Mouse (Mus musculus): ENCODE results near the gene Ephx1. TPM values are rescaled to one million over a fixed set of nuclear protein-coding genes. Genes with fewer than 3 reads are reported as not detected.

Gene Ephx1
- polyA plus RNA-seq, 1 experiment, result 16.9 TPM

DNA sequence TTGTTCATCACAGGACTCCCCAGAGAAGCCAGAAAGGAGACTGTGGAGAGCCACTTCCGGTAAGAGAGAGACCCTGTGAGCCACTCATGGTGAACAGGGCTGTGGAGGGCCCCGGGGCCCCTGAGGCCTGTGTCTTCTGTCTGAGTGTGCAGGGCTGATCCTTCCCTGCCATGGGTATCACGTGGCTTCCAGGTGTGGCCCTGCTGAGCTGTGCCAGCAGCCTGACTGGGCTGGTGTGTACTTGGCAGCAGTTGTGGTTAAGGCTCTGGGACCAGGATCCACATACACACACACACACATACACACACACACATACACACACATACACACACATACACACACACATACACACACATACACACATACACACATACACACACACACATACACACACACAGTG is 62.7 kb downstream of the Ephx1 start:
- TF ChIP-seq POLR2A (IDR thresholded peaks at IDR 0.05; ENCODE audit: insufficient read depth, low read length) (no peak), CTCF (IDR thresholded peaks at IDR 0.05; ENCODE audit: low read depth, low read length) (no peak), EP300 (IDR thresholded peaks at IDR 0.05; ENCODE audit: insufficient read depth, low read depth, low read length) (no peak)
- Histone ChIP-seq H3K4me1 (ENCODE audit: control insufficient read depth, insufficient read depth, low read length) (no peaks in the 10 kb centered on the region), H3K4me3 (ENCODE audit: low read depth, low read length) (no peak overlapping the region), H3K27me3 (ENCODE audit: control insufficient read depth, insufficient read depth, low read length, poor library complexity, severe bottlenecking) (no peaks in the 10 kb centered on the region), H3K9me3 (replicated peaks; ENCODE audit: control insufficient read depth, insufficient read depth, low read length, poor library complexity, severe bottlenecking) (no peaks in the 10 kb centered on the region), H3K27ac (ENCODE audit: insufficient read depth, low read length) (no peak overlapping the region), H3K36me3 (ENCODE audit: control insufficient read depth, insufficient read depth, low read length, poor library complexity, severe bottlenecking) (no peaks in the 10 kb centered on the region), H3K9ac (ENCODE audit: low read depth, poor library complexity, severe bottlenecking) (no peak overlapping the region)

DNA sequence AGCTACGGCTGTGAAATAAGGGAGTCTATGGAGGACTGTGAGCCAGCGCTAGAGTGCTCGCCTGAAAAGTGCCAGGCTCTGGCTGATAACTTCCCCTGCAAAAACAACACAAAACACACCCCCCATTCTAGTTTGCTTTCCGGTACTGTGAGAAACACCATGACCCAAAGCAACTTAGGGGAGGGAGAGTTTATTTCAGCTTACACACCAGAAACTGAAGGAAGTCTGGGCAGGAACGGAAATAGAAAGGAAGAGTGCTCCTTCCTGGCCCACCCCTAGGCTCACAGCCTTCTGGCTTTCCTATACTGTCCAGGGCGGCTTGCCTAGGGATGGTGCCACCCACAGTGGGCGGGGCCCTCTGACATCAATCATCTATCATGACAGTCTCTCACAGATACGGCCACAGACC is 63.7 kb downstream of the Ephx1 start:
- Histone ChIP-seq H3K4me1 (ENCODE audit: control insufficient read depth, insufficient read depth, low read length) (no peaks in the 10 kb centered on the region), H3K27me3 (ENCODE audit: control insufficient read depth, insufficient read depth, low read length, poor library complexity, severe bottlenecking) (no peaks in the 10 kb centered on the region), H3K4me3 (ENCODE audit: low read depth, low read length) (no peak overlapping the region), H3K27ac (ENCODE audit: insufficient read depth, low read length) (no peak overlapping the region), H3K9me3 (replicated peaks; ENCODE audit: control insufficient read depth, insufficient read depth, low read length, poor library complexity, severe bottlenecking) (no peaks in the 10 kb centered on the region), H3K36me3 (ENCODE audit: control insufficient read depth, insufficient read depth, low read length, poor library complexity, severe bottlenecking) (no peaks in the 10 kb centered on the region), H3K9ac (ENCODE audit: low read depth, poor library complexity, severe bottlenecking) (no peak overlapping the region)
- TF ChIP-seq CTCF (IDR thresholded peaks at IDR 0.05; ENCODE audit: low read depth, low read length), result no peak
- TF ChIP-seq POLR2A (IDR thresholded peaks at IDR 0.05; ENCODE audit: insufficient read depth, low read length), result no peak
- no peak for TF ChIP-seq EP300 (IDR thresholded peaks at IDR 0.05; ENCODE audit: insufficient read depth, low read depth, low read length)

DNA sequence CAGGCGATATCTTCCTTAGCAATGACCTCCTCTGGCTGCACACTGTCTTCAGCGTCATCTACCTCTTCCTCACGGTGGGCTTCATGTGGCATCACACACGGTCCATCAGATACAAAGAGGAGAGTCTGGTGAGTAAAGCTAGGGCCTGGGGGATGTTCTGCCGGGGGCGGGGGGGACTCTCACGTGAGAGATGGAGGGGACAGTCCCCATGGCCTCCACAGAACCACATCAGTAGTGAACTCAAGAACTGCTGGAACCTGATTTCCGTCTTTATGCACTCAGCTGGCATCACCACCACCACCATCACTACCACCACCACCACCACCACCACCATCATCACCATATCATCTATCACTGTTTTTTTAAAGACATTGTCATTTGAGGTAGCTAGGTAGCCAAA is 64.3 kb downstream of the Ephx1 start:
- Histone ChIP-seq H3K9me3 (replicated peaks; ENCODE audit: control insufficient read depth, insufficient read depth, low read length, poor library complexity, severe bottlenecking) (no peaks in the 10 kb centered on the region), H3K36me3 (ENCODE audit: control insufficient read depth, insufficient read depth, low read length, poor library complexity, severe bottlenecking) (no peaks in the 10 kb centered on the region), H3K27ac (ENCODE audit: insufficient read depth, low read length) (no peak overlapping the region), H3K27me3 (ENCODE audit: control insufficient read depth, insufficient read depth, low read length, poor library complexity, severe bottlenecking) (no peaks in the 10 kb centered on the region), H3K4me1 (ENCODE audit: control insufficient read depth, insufficient read depth, low read length) (no peaks in the 10 kb centered on the region), H3K4me3 (ENCODE audit: low read depth, low read length) (no peak overlapping the region), H3K9ac (ENCODE audit: low read depth, poor library complexity, severe bottlenecking) (no peak overlapping the region)
- TF ChIP-seq CTCF (IDR thresholded peaks at IDR 0.05; ENCODE audit: low read depth, low read length), result no peak
- TF ChIP-seq EP300 (IDR thresholded peaks at IDR 0.05; ENCODE audit: insufficient read depth, low read depth, low read length), result no peak
- no peak for TF ChIP-seq POLR2A (IDR thresholded peaks at IDR 0.05; ENCODE audit: insufficient read depth, low read length)

DNA sequence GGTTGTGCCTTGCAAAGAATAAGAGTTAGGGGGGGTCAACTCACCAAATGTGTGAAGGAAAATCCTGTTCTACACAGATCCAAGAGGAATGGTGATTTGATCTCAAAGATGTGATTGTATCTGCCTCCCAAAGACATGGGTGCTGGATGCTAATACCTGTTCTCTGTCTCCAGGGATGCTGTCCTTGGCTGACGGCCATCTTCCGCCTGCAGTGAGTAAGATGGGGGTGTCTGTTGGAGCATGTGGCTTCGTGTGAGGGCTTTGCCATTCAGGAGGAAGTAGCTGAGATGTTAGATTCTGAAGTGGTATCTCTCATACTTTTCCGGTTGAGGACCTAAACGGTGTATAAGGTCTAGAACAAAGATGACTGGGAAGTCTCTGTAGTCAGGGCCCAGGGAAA is 67.9 kb downstream of the Ephx1 start:
- TF ChIP-seq CTCF (IDR thresholded peaks at IDR 0.05; ENCODE audit: low read depth, low read length) (no peak), POLR2A (IDR thresholded peaks at IDR 0.05; ENCODE audit: insufficient read depth, low read length) (no peak), EP300 (IDR thresholded peaks at IDR 0.05; ENCODE audit: insufficient read depth, low read depth, low read length) (no peak)
- Histone ChIP-seq H3K36me3 (ENCODE audit: control insufficient read depth, insufficient read depth, low read length, poor library complexity, severe bottlenecking) (no peaks in the 10 kb centered on the region), H3K4me3 (ENCODE audit: low read depth, low read length) (no peak overlapping the region), H3K9ac (ENCODE audit: low read depth, poor library complexity, severe bottlenecking) (no peak overlapping the region), H3K9me3 (replicated peaks; ENCODE audit: control insufficient read depth, insufficient read depth, low read length, poor library complexity, severe bottlenecking) (no peaks in the 10 kb centered on the region), H3K27me3 (ENCODE audit: control insufficient read depth, insufficient read depth, low read length, poor library complexity, severe bottlenecking) (no peaks in the 10 kb centered on the region), H3K4me1 (ENCODE audit: control insufficient read depth, insufficient read depth, low read length) (no peaks in the 10 kb centered on the region), H3K27ac (ENCODE audit: insufficient read depth, low read length) (no peak overlapping the region)

DNA sequence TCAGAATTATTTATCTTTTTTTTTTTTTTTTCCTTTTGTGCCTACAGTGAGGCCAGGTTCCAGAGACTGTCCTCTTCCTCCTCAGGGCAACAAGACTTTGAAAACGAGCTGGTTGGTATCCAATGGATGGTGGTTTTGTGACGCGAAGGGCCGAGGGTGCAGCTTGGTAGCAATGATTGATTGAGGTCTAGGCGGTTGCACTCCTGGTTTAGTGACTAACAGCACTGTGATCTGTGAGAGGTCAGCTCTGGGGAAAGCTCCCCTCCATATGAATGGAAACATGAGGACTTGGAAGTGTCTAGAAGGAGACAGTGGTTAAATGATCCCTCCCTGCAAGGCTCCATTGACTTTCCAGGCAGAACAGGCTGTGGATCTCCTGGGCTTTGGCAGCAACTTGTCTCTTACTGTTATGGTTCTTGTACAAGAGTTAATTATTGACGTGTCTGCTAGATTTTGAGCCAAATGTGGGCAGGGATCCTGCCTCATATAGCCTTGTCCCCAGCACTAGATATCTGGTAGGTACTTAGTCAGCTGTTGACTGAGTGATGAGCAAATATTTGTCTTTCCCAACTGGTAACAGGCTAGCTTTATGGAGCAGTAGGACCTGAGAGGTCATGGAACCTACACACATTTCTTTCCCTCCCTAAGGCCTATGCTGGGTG is 68.5 kb downstream of the Ephx1 start:
- Histone ChIP-seq H3K9ac (ENCODE audit: low read depth, poor library complexity, severe bottlenecking) (no peak overlapping the region), H3K27ac (ENCODE audit: insufficient read depth, low read length) (no peak overlapping the region), H3K36me3 (ENCODE audit: control insufficient read depth, insufficient read depth, low read length, poor library complexity, severe bottlenecking) (no peaks in the 10 kb centered on the region)

DNA sequence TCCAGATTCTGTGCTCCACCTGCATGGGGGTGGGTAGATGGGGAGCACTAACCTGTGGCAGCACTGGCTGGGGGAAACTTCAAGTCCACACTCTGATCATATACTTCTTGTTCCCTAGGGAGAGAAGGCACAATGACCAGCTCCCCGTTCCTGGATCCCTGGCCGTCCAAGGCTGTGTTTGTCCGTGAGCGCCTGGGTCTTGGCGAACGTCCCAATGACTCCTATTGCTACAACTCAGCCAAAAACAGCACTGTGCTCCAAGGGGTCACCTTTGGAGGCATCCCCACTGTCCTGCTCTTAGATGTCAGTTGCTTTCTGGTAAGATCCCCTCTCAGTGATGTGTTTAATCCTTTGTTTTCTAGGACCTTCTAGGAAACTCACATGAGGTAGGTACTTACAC is 74.3 kb downstream of the Ephx1 start:
- Histone ChIP-seq H3K27me3 (ENCODE audit: control insufficient read depth, insufficient read depth, low read length, poor library complexity, severe bottlenecking) (no peaks in the 10 kb centered on the region), H3K27ac (ENCODE audit: insufficient read depth, low read length) (no peak overlapping the region), H3K4me1 (ENCODE audit: control insufficient read depth, insufficient read depth, low read length) (peaks cover 10% of the 10 kb centered on the region), H3K4me3 (ENCODE audit: low read depth, low read length) (no peak overlapping the region), H3K9me3 (replicated peaks; ENCODE audit: control insufficient read depth, insufficient read depth, low read length, poor library complexity, severe bottlenecking) (no peaks in the 10 kb centered on the region), H3K9ac (ENCODE audit: low read depth, poor library complexity, severe bottlenecking) (no peak overlapping the region), H3K36me3 (ENCODE audit: control insufficient read depth, insufficient read depth, low read length, poor library complexity, severe bottlenecking) (no peaks in the 10 kb centered on the region)
- TF ChIP-seq POLR2A (IDR thresholded peaks at IDR 0.05; ENCODE audit: insufficient read depth, low read length) (no peak), CTCF (IDR thresholded peaks at IDR 0.05; ENCODE audit: low read depth, low read length) (no peak), EP300 (IDR thresholded peaks at IDR 0.05; ENCODE audit: insufficient read depth, low read depth, low read length) (no peak)

More for the DNA sequence above, 68.5 kb downstream of the Ephx1 start:
- H3K9me3 ChIP-seq (replicated peaks; ENCODE audit: control insufficient read depth, insufficient read depth, low read length, poor library complexity, severe bottlenecking), result no peaks in the 10 kb centered on the region
- H3K4me3 ChIP-seq (ENCODE audit: low read depth, low read length), result no peak overlapping the region
- no peaks in the 10 kb centered on the region for H3K27me3 ChIP-seq (ENCODE audit: control insufficient read depth, insufficient read depth, low read length, poor library complexity, severe bottlenecking)
- TF ChIP-seq CTCF (IDR thresholded peaks at IDR 0.05; ENCODE audit: low read depth, low read length), result no peak
- TF ChIP-seq EP300 (IDR thresholded peaks at IDR 0.05; ENCODE audit: insufficient read depth, low read depth, low read length), result no peak
- no peak for TF ChIP-seq POLR2A (IDR thresholded peaks at IDR 0.05; ENCODE audit: insufficient read depth, low read length)
- H3K4me1 ChIP-seq (ENCODE audit: control insufficient read depth, insufficient read depth, low read length), result no peaks in the 10 kb centered on the region
